Comparison of ENCODE assay signal across 18 mouse cellular contexts in genomic region chr16:14892492-14892891, GRCm38 (mm10). TPM values are rescaled to one million over a fixed set of nuclear protein-coding genes. Genes with fewer than 3 reads are reported as not detected.
"Had no signal": no experiment of that assay in that cellular context is flagged by ENCODE, and none has a peak within 500 bp of the region (broad histone marks: within the 10 kb centered on the region; RNA-seq: fewer than 3 reads in every experiment).

No protein-coding gene starts in this region.

- H3K4me1 ChIP-seq: neural tube, embryonic 13.5 days; neural tube, embryonic 15.5 days; stomach, embryonic 15.5 days had no signal

- H3K9me3 ChIP-seq: neural tube, embryonic 13.5 days; neural tube, embryonic 15.5 days; stomach, embryonic 15.5 days had no signal

- H3K27me3 ChIP-seq: neural tube, embryonic 13.5 days; neural tube, embryonic 15.5 days; stomach, embryonic 15.5 days had no signal

- H3K36me3 ChIP-seq: neural tube, embryonic 13.5 days; neural tube, embryonic 15.5 days; stomach, embryonic 15.5 days had no signal

- H3K9ac ChIP-seq: neural tube, embryonic 13.5 days; neural tube, embryonic 15.5 days; stomach, embryonic 15.5 days had no signal

- DNase-seq: retina, postnatal 1 day; right cerebral cortex, adult 18-20 months; right cerebral cortex, postnatal 14 days; right cerebral cortex, postnatal 25 days; right cerebral cortex, postnatal 4 days; spleen, adult 18-20 months; thymus, adult 18-20 months; thymus, adult 2 months; thymus, postnatal 14 days; thymus, postnatal 25 days; thymus, postnatal 36 days; thymus, postnatal 4 days had no signal

- H3K27ac ChIP-seq: neural tube, embryonic 13.5 days; neural tube, embryonic 15.5 days; stomach, embryonic 15.5 days; stomach, postnatal 0 days had no signal

- H3K4me2 ChIP-seq: neural tube, embryonic 13.5 days; neural tube, embryonic 15.5 days; stomach, embryonic 15.5 days had no signal

- H3K4me3 ChIP-seq: neural tube, embryonic 13.5 days; neural tube, embryonic 15.5 days; stomach, embryonic 15.5 days had no signal

RNA-seq across cellular contexts. Expression of gene Efcab1, which starts 13.9 kb away (rescaled TPM):
- polyA plus RNA-seq: small intestine, adult 2 months; spleen, adult 2 months had no signal
